ENCODE assay signal across 32 mouse cellular contexts in the genomic region with DNA sequence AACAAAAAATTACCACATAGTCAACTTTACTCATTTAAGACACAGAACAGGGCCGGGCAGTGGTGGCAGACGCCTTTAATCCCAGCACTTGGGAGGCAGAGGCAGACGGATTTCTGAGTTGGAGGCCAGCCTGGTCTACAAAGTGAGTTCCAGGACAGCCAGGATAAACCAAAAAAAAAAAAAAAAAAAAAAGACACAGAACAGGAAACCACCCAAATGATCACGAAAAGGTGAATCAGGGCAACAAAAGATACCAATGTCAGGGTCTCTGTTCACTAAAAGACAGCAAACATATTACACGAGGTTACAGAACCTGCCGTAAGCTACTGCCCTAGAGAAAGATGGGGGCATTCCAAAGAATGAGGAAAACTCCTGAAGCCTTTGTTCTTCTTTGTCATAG. TPM values are rescaled to one million over a fixed set of nuclear protein-coding genes. Genes with fewer than 3 reads are reported as not detected.
A peak's percentile ranks its signal among the peaks of the same experiment; 100 is the strongest.
DNase-seq lines count a peak whose midpoint lies in the region; ATAC-seq lines count a peak whose summit lies in the region.
"Had no signal": no experiment of that assay in that cellular context is flagged by ENCODE, and none has a peak within 500 bp of the region (broad histone marks: within the 10 kb centered on the region; RNA-seq: fewer than 3 reads in every experiment).

No protein-coding gene starts in this region.

- H3K4me3 ChIP-seq in kidney, embryonic 14.5 days (ENCODE audit: low read length): no peak overlapping the region
- H3K4me3 ChIP-seq: embryonic facial prominence, embryonic 10.5 days; embryonic facial prominence, embryonic 13.5 days; erythroblast, embryonic 14.5 days; forebrain, embryonic 12.5 days; forebrain, embryonic 15.5 days; heart, embryonic 12.5 days; heart, embryonic 15.5 days; hindbrain, embryonic 10.5 days; hindbrain, embryonic 13.5 days had no signal

- H3K9me3 ChIP-seq in kidney, embryonic 14.5 days (ENCODE audit: control insufficient read depth, low read length): no peaks in the 10 kb centered on the region
- H3K9me3 ChIP-seq: embryonic facial prominence, embryonic 10.5 days; embryonic facial prominence, embryonic 13.5 days; forebrain, embryonic 12.5 days; forebrain, embryonic 15.5 days; heart, embryonic 12.5 days; heart, embryonic 15.5 days; hindbrain, embryonic 10.5 days; hindbrain, embryonic 13.5 days had no signal

- H3K4me1 ChIP-seq in kidney, embryonic 14.5 days (ENCODE audit: control insufficient read depth, insufficient read depth, low read length): no peaks in the 10 kb centered on the region
- H3K4me1 ChIP-seq: embryonic facial prominence, embryonic 13.5 days had no signal

- no peak overlapping the region for H3K9ac ChIP-seq in kidney, embryonic 14.5 days (ENCODE audit: low read depth, low read length)
- H3K9ac ChIP-seq: embryonic facial prominence, embryonic 13.5 days; forebrain, embryonic 12.5 days; forebrain, embryonic 15.5 days; heart, embryonic 12.5 days; heart, embryonic 15.5 days; hindbrain, embryonic 13.5 days had no signal

- H3K27me3 ChIP-seq in kidney, embryonic 14.5 days (ENCODE audit: control insufficient read depth, insufficient read depth, low read length): no peaks in the 10 kb centered on the region
- H3K27me3 ChIP-seq: embryonic facial prominence, embryonic 13.5 days; forebrain, embryonic 12.5 days; forebrain, embryonic 15.5 days; heart, embryonic 12.5 days; heart, embryonic 15.5 days; hindbrain, embryonic 13.5 days had no signal

- peak; percentile 13 for DNase-seq in thymus, postnatal 25 days
- DNase-seq in thymus, adult 18-20 months: no peak
- DNase-seq in naive thymus-derived CD4-positive, alpha-beta T cell, adult 2 months (ENCODE audit: low read depth): peak; percentile 46
- no peak for DNase-seq in urinary bladder, postnatal 4 days (ENCODE audit: low spot score in 2 of 2)
- DNase-seq: adrenal gland, adult 8-10 months; adrenal gland, postnatal 25 days; cerebellum, adult 11-12 months; cerebellum, adult 8-10 months; cerebellum, postnatal 10 days; cerebellum, postnatal 36 days; embryo, embryonic 11 days; gastrocnemius, postnatal 25 days; heart, adult 18-20 months; heart, postnatal 10 days; heart, postnatal 36 days had no signal

- H3K4me2 ChIP-seq in kidney, embryonic 14.5 days (replicated peaks; ENCODE audit: low read depth, low read length): no peak overlapping the region
- H3K4me2 ChIP-seq: embryonic facial prominence, embryonic 13.5 days; forebrain, embryonic 12.5 days; forebrain, embryonic 15.5 days; heart, embryonic 12.5 days; heart, embryonic 15.5 days; hindbrain, embryonic 13.5 days had no signal

- 94% methylated on average over 6 of the region's 6 CpGs for WGBS in kidney, embryonic 14.5 days

- peak; percentile 11 for ATAC-seq in CD4-positive, CD25-positive, alpha-beta regulatory T cell, adult 4 months
- ATAC-seq in kidney, embryonic 14.5 days (ENCODE audit: low FRiP score, low TSS enrichment): no peak
- ATAC-seq: forebrain, embryonic 15.5 days; hindbrain, embryonic 16.5 days had no signal

- H3K36me3 ChIP-seq in kidney, embryonic 14.5 days (ENCODE audit: control insufficient read depth, insufficient read depth, low read length): peaks cover 22% of the 10 kb centered on the region
- H3K36me3 ChIP-seq: heart, embryonic 15.5 days had no signal

- H3K27ac ChIP-seq in kidney, embryonic 14.5 days (ENCODE audit: low read depth, low read length): no peak overlapping the region
- H3K27ac ChIP-seq: embryonic facial prominence, embryonic 10.5 days; embryonic facial prominence, embryonic 13.5 days; forebrain, embryonic 12.5 days; forebrain, embryonic 15.5 days; heart, embryonic 15.5 days; hindbrain, embryonic 10.5 days; hindbrain, embryonic 13.5 days had no signal

RNA-seq across cellular contexts. Expression of a gene that starts 9.4 kb away (rescaled TPM):
- polyA plus RNA-seq in CD4-positive, CD25-positive, alpha-beta regulatory T cell, adult 4 months (2017; shearing (Covaris generic)): 100 to 1,000 TPM; 204 to 234 TPM
- 134 and 140 TPM in 2 replicates for polyA plus RNA-seq in kidney, embryonic 14.5 days (2014; fragmentation: Nextera tagmentation; extraction: Ambion mirVana)

RNA-seq across cellular contexts. Expression of a gene that starts 37.7 kb away (rescaled TPM):
- 1 to 10 TPM; 1.1 to 1.3 TPM for polyA plus RNA-seq in CD4-positive, CD25-positive, alpha-beta regulatory T cell, adult 4 months (2017; shearing (Covaris generic))
- polyA plus RNA-seq in kidney, embryonic 14.5 days (2014; fragmentation: Nextera tagmentation; extraction: Ambion mirVana): 0.45 and 0.51 TPM in 2 replicates
- polyA plus RNA-seq: erythroblast, embryonic 14.5 days; gonadal fat pad, adult 2 months had no signal

RNA-seq across cellular contexts. Expression of a gene that starts 52.5 kb away (rescaled TPM):
- not detected for polyA plus RNA-seq in CD4-positive, CD25-positive, alpha-beta regulatory T cell, adult 4 months (2017; shearing (Covaris generic))
- polyA plus RNA-seq in kidney, embryonic 14.5 days (2014; fragmentation: Nextera tagmentation; extraction: Ambion mirVana): not detected in 2 replicates
- polyA plus RNA-seq: activated CD4-positive, CD25-positive, alpha-beta regulatory T cell, adult 4 months; brain, embryonic 14.5 days; C2C12; cortical plate, adult 2 months; embryonic facial prominence, embryonic 10.5 days; embryonic facial prominence, embryonic 13.5 days; erythroblast, embryonic 14.5 days; forebrain, embryonic 12.5 days; forebrain, embryonic 15.5 days; hindbrain, embryonic 10.5 days; hindbrain, embryonic 13.5 days; hindbrain, embryonic 16.5 days had no signal

Comparison
In these comparisons a context has a peak if more than half of its experiments do, and no peak if none do; other contexts are left out.
1. DNase-seq: peak in thymus, postnatal 25 days (single experiment) and naive thymus-derived CD4-positive, alpha-beta T cell, adult 2 months (single experiment); none in thymus, adult 18-20 months (0 of 2) and urinary bladder, postnatal 4 days (0 of 2).